Mouse (Mus musculus) E14TG2a.4 (cell line): ENCODE results near the gene Tspoap1.

Experiments used
- H3K27me3 ChIP-seq: 2 replicates; pipeline ENCODE4 v1.6.1; 2014; ENCODE audit warnings: low read length, control low read depth; ENCODE audit not compliant: insufficient read depth
- H3K36me3 ChIP-seq: 2 replicates; pipeline ENCODE4 v1.6.1; 2014; ENCODE audit warnings: low read length, control low read depth; ENCODE audit not compliant: insufficient read depth
- H3K4me1 ChIP-seq: replicated peaks from 2 replicates; pipeline ENCODE4 v1.6.1; 2014; ENCODE audit warnings: low read depth, low read length, control low read depth
- H3K4me3 ChIP-seq: replicated peaks from 2 replicates; pipeline ENCODE4 v1.5.1; 2014; ENCODE audit warnings: mild to moderate bottlenecking, low read length
- H3K9me3 ChIP-seq: 2 replicates; pipeline ENCODE4 v1.6.1; 2014; ENCODE audit warnings: low read length, control low read depth
- CTCF ChIP-seq: conservative IDR thresholded peaks from 2 replicates; pipeline ENCODE4 v1.5.1; 2014; ENCODE audit warnings: low read length
- NANOG ChIP-seq: IDR thresholded peaks from 2 replicates; pipeline ENCODE4 v1.6.1; 2014; ENCODE audit warnings: borderline replicate concordance, low read length, mixed read lengths
- POU5F1 ChIP-seq: IDR thresholded peaks from 2 replicates; pipeline ENCODE4 v1.6.1; 2014; ENCODE audit warnings: low read length, borderline replicate concordance

Gene Tspoap1

GRCm38 (mm10) chr11:87755360-87756017 is 4.9 kb upstream of the Tspoap1 start:
- peaks cover 63% of the 10 kb centered on the region for H3K4me1 ChIP-seq

GRCm38 (mm10) chr11:87756251-87756820 is 4.0 kb upstream of the Tspoap1 start:
- Histone ChIP-seq H3K4me1 (peaks cover 59% of the 10 kb centered on the region), H3K36me3 (no peaks in the 10 kb centered on the region), H3K4me3 (peak overlapping the region; percentile 76), H3K27me3 (peaks cover 16% of the 10 kb centered on the region), H3K9me3 (peaks cover 4% of the 10 kb centered on the region)
- no peak for TF ChIP-seq CTCF
- no peak for TF ChIP-seq NANOG
- TF ChIP-seq POU5F1: no peak

More at GRCm38 (mm10) chr11:87755360-87756017, 4.9 kb upstream of the Tspoap1 start:
- Histone ChIP-seq H3K9me3 (peaks cover 4% of the 10 kb centered on the region), H3K4me3 (peak overlapping the region; percentile 76), H3K36me3 (no peaks in the 10 kb centered on the region), H3K27me3 (peaks cover 7% of the 10 kb centered on the region)
- TF ChIP-seq POU5F1: no peak
- no peak for TF ChIP-seq NANOG
- TF ChIP-seq CTCF: no peak

GRCm38 (mm10) chr11:87757001-87757954 is 3.1 kb upstream of the Tspoap1 start:
- peaks cover 4% of the 10 kb centered on the region for H3K9me3 ChIP-seq
- H3K4me3 ChIP-seq: peak overlapping the region; percentile 76
- TF ChIP-seq NANOG: no peak
- TF ChIP-seq POU5F1: no peak
- no peak for TF ChIP-seq CTCF
- no peaks in the 10 kb centered on the region for H3K36me3 ChIP-seq
- H3K4me1 ChIP-seq: peaks cover 49% of the 10 kb centered on the region
- H3K27me3 ChIP-seq: peaks cover 25% of the 10 kb centered on the region

GRCm38 (mm10) chr11:87758161-87758911 is 2.0 kb upstream of the Tspoap1 start:
- peaks cover 50% of the 10 kb centered on the region for H3K4me1 ChIP-seq
- peaks cover 4% of the 10 kb centered on the region for H3K9me3 ChIP-seq
- TF ChIP-seq CTCF (no peak), POU5F1 (no peak), NANOG (no peak)
- H3K36me3 ChIP-seq: no peaks in the 10 kb centered on the region
- H3K27me3 ChIP-seq: peaks cover 36% of the 10 kb centered on the region
- no peak overlapping the region for H3K4me3 ChIP-seq

- peaks cover 4% of the 10 kb centered on the region for H3K9me3 ChIP-seq
- no peaks in the 10 kb centered on the region for H3K36me3 ChIP-seq
- no peak overlapping the region for H3K4me3 ChIP-seq
- TF ChIP-seq CTCF: no peak
- TF ChIP-seq NANOG: no peak
- TF ChIP-seq POU5F1: no peak
- H3K27me3 ChIP-seq: peaks cover 42% of the 10 kb centered on the region
- H3K4me1 ChIP-seq: peaks cover 49% of the 10 kb centered on the region
These were observed 1.3 kb upstream of the Tspoap1 start for GRCm38 (mm10) chr11:87758957-87759608.

- no peak for TF ChIP-seq POU5F1
- peak; percentile 54 for TF ChIP-seq CTCF
These were observed 734 bp upstream of the Tspoap1 start for GRCm38 (mm10) chr11:87759609-87760005.

GRCm38 (mm10) chr11:87761181-87761721 is 910 bp downstream of the Tspoap1 start:
- Histone ChIP-seq H3K4me1 (peaks cover 48% of the 10 kb centered on the region), H3K9me3 (no peaks in the 10 kb centered on the region), H3K36me3 (no peaks in the 10 kb centered on the region), H3K27me3 (peaks cover 64% of the 10 kb centered on the region), H3K4me3 (no peak overlapping the region)
- TF ChIP-seq NANOG: no peak
- no peak for TF ChIP-seq CTCF
- TF ChIP-seq POU5F1: no peak

More at GRCm38 (mm10) chr11:87759609-87760005, 734 bp upstream of the Tspoap1 start:
- Histone ChIP-seq H3K27me3 (peaks cover 48% of the 10 kb centered on the region), H3K36me3 (no peaks in the 10 kb centered on the region), H3K4me1 (peaks cover 47% of the 10 kb centered on the region), H3K9me3 (peaks cover 3% of the 10 kb centered on the region), H3K4me3 (no peak overlapping the region)
